Mouse (Mus musculus) kidney, adult 9 months (tissue): ENCODE data around the gene Gm28510.
"Not testable (repeated sequence)": the region's sequence is repeated elsewhere in the genome, so short reads cannot be mapped to it uniquely, and the experiment has no call there.

ENCODE experiments used
- DNase-seq: peaks from one replicate; pipeline ENCODE4 v3.0.0; 2022

Gene Gm28510

DNA sequence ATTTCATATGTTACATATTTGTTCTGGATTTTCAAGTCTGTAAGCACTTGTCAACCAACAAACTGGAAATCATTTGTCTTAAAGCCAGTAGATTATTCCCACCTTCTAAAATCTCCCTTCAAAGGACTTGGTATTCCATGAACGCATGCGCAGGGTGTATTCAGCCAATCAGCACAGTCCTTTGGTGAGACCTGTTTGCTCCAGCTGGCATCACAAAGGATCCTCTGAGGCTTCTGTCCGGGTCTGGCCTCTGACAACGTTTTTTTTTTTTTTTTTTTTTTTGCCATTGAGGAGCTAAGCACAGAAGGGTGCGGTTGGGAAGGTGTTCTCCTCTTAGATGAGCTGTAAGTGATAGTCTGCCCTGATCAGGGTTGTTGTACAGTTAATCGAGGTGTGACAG is at the start of gene Gm28510:
TSS of gene Gm28510 (plus strand) at position 301 of the 400 bp plus-strand sequence.
- DNase-seq: not testable (repeated sequence)
